Mouse (Mus musculus) urinary bladder, postnatal 36 days (tissue): Measurements from ENCODE around the gene Gpld1.

Experiments
- DNase-seq, 2 experiments: peaks; one replicate each; pipeline ENCODE4 v3.0.0; 2022; ENCODE audit warnings: low spot score in 2 of 2, mixed read lengths in 1 of 2

Gpld1 gene

GRCm38 (mm10) chr13:24942512-24943282 is at the start of gene Gpld1:
TSS of gene Gpld1 (plus strand) at chr13:24943152.
- DNase-seq, result no peak

GRCm38 (mm10) chr13:24893880-24894279 is 49.1 kb upstream of the Gpld1 start:
- no peak for DNase-seq

GRCm38 (mm10) chr13:24901916-24902315 is 41.0 kb upstream of the Gpld1 start:
- no peak for DNase-seq

GRCm38 (mm10) chr13:24903412-24903811 is 39.5 kb upstream of the Gpld1 start:
- DNase-seq, result no peak

- DNase-seq, result no peak
These were observed 37.5 kb upstream of the Gpld1 start for GRCm38 (mm10) chr13:24905422-24905821.

- DNase-seq, result no peak
These were observed 36.0 kb upstream of the Gpld1 start for GRCm38 (mm10) chr13:24906831-24907570.

GRCm38 (mm10) chr13:24909112-24909511 is 33.8 kb upstream of the Gpld1 start:
- no peak for DNase-seq

- no peak for DNase-seq
These were observed 29.4 kb upstream of the Gpld1 start for GRCm38 (mm10) chr13:24913576-24913975.

GRCm38 (mm10) chr13:24914915-24915314 is 28.0 kb upstream of the Gpld1 start:
- DNase-seq, result no peak

GRCm38 (mm10) chr13:24915831-24916230 is 27.1 kb upstream of the Gpld1 start:
- DNase-seq, result no peak

GRCm38 (mm10) chr13:24920333-24920977 is 22.5 kb upstream of the Gpld1 start:
- DNase-seq, result peak in 1 of 2 experiments; percentile 7

- DNase-seq, result no peak
These were observed 21.7 kb upstream of the Gpld1 start for GRCm38 (mm10) chr13:24921281-24921680.

GRCm38 (mm10) chr13:24923991-24924390 is 19.0 kb upstream of the Gpld1 start:
- no peak for DNase-seq

GRCm38 (mm10) chr13:24930591-24930990 is 12.4 kb upstream of the Gpld1 start:
- no peak for DNase-seq

GRCm38 (mm10) chr13:24933199-24933598 is 9.8 kb upstream of the Gpld1 start:
- no peak for DNase-seq

- DNase-seq, result no peak
These were observed 6.2 kb upstream of the Gpld1 start for GRCm38 (mm10) chr13:24936772-24937107.

GRCm38 (mm10) chr13:24937108-24937838 is 5.7 kb upstream of the Gpld1 start, which contains the start of gene Aldh5a1:
TSS of gene Aldh5a1 (minus strand) at chr13:24937661.
- peak; percentile 58 to 68 for DNase-seq

- DNase-seq, result no peak
These were observed 5.1 kb upstream of the Gpld1 start for GRCm38 (mm10) chr13:24937839-24938166.

- DNase-seq, result peak; percentile 65 to 76
These were observed 4.3 kb upstream of the Gpld1 start for GRCm38 (mm10) chr13:24938683-24939082.

GRCm38 (mm10) chr13:24939472-24939871 is 3.5 kb upstream of the Gpld1 start:
- no peak for DNase-seq

- DNase-seq, result no peak
These were observed 351 bp downstream of the Gpld1 start for GRCm38 (mm10) chr13:24943303-24943702.

- no peak for DNase-seq
These were observed 2.6 kb downstream of the Gpld1 start for GRCm38 (mm10) chr13:24945567-24945966.
